Mouse (Mus musculus) hindbrain, embryonic 14.5 days (tissue): ENCODE data around the gene Igf2r. TPM values are rescaled to one million over a fixed set of nuclear protein-coding genes. Genes with fewer than 3 reads are reported as not detected.

Experiments
- ATAC-seq: fragments of 200-750 bp; cut with Nextera tagmentation; 2 replicates; pipeline ENCODE4 v1.8.0; 2017; ENCODE audit warnings: moderate number of reproducible peaks, mild to moderate bottlenecking, moderate TSS enrichment, moderate library complexity; ENCODE audit not compliant: low FRiP score
- DNase-seq: peaks from one replicate; pipeline ENCODE4 v3.0.0-alpha.2; 2015; ENCODE audit warnings: low spot score
- H3K27ac ChIP-seq: fragments of 300-500 bp; sonication (generic); 2 replicates; pipeline ENCODE4 v1.5.1; 2014; ENCODE audit warnings: mild to moderate bottlenecking, moderate library complexity
- H3K27me3 ChIP-seq: fragments of 300-500 bp; sonication (generic); 2 replicates; pipeline ENCODE4 v1.6.1; 2014; ENCODE audit warnings: mild to moderate bottlenecking, low read length, mixed read lengths; ENCODE audit not compliant: control insufficient read depth, insufficient read depth
- H3K36me3 ChIP-seq: fragments of 300-500 bp; sonication (generic); replicated peaks from 2 replicates; pipeline ENCODE4 v1.6.1; 2014; ENCODE audit not compliant: control insufficient read depth, insufficient read depth
- H3K4me1 ChIP-seq: fragments of 300-500 bp; sonication (generic); replicated peaks from 2 replicates; pipeline ENCODE4 v1.6.1; 2014; ENCODE audit warnings: antibody characterized with exemption, low read length, mixed read lengths; ENCODE audit not compliant: control insufficient read depth, insufficient read depth
- H3K4me2 ChIP-seq: fragments of 300-500 bp; sonication (generic); replicated peaks from 2 replicates; pipeline ENCODE4 v1.6.1; 2014; ENCODE audit warnings: mild to moderate bottlenecking, moderate library complexity
- H3K4me3 ChIP-seq: fragments of 300-500 bp; sonication (generic); replicated peaks from 2 replicates; pipeline ENCODE4 v1.5.1; 2014; ENCODE audit warnings: mild to moderate bottlenecking, low read length
- H3K9ac ChIP-seq: fragments of 300-500 bp; sonication (generic); 2 replicates; pipeline ENCODE4 v1.6.1; 2014
- H3K9me3 ChIP-seq: fragments of 300-500 bp; sonication (generic); 2 replicates; pipeline ENCODE4 v1.6.1; 2016; ENCODE audit warnings: low read length; ENCODE audit not compliant: control insufficient read depth
- WGBS: fragments of 180-500 bp; shearing (Covaris S2); extraction: QIAGEN DNeasy Blood & Tissue Kit; methylation state at CpG from one replicate; pipeline ENCODE4 v1.1.7; 2014; 5-methylcytosine and 5-hydroxymethylcytosine counted together
- polyA plus RNA-seq: library from polyadenylated mRNA; unstranded; fragments of >200 nt; fragmentation: Nextera tagmentation; extraction: Ambion mirVana; gene quantifications from 2 replicates; pipeline ENCODE4 v1.2.1, GENCODE M21; 2014

Igf2r gene
- polyA plus RNA-seq, 1 experiment from 2014 or later, result 14.9 TPM

DNA sequence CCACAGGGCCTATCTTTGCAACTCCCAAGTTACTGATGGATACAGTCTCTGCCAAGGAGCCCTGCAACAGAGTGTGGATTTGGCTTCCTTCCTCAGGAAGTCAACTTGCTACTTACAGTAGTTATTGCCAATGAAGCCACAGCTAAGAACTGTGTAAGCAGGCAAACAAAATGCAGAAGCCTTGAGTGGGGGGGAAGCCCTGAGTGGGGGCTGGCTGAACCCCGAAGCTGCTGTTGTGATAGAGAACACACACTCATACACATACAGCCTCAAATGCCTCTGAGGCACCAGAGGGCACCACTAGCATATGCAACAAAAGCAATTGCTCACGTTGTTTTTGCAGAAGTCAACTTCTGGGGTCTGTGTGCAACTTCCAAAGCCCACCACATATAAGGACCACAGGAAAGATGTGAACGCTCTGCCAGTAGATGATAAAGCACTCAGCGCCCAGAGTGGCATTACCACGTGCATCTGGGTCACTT, 55.3 kb downstream of the Igf2r start:
- no peaks in the 10 kb centered on the region for H3K9me3 ChIP-seq
- H3K36me3 ChIP-seq, result peaks cover 91% of the 10 kb centered on the region
- no peak for ATAC-seq
- DNase-seq, result no peak
- no peak overlapping the region for H3K4me3 ChIP-seq
- 89% methylated on average over 5 of the region's 5 CpGs for WGBS
- H3K27ac ChIP-seq, result no peak overlapping the region
- H3K4me1 ChIP-seq, result no peaks in the 10 kb centered on the region
- no peak overlapping the region for H3K4me2 ChIP-seq
- H3K27me3 ChIP-seq, result no peaks in the 10 kb centered on the region
- H3K9ac ChIP-seq, result no peak overlapping the region

DNA sequence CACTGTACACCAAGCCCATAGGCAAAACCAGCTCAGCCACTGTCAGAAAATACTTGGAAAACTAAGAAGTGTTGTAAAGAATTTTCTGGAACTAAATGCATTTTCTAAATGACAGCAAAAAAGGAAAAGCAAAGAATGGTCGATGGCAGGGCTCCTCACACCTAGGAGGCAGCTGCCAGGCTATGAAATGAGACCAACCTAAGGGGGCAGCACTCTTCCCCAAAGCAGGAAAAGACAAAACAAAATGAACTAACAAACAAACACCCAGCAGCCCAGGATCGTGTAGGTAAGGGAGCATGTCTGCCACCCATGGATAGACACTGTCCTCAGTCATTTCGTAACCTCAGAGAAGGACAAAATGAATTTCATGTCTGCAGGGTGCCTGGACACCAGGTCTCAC, 56.5 kb downstream of the Igf2r start:
- Histone ChIP-seq H3K9me3 (no peaks in the 10 kb centered on the region), H3K27ac (no peak overlapping the region), H3K4me2 (no peak overlapping the region), H3K4me1 (no peaks in the 10 kb centered on the region), H3K27me3 (no peaks in the 10 kb centered on the region), H3K36me3 (peaks cover 89% of the 10 kb centered on the region), H3K4me3 (no peak overlapping the region), H3K9ac (no peak overlapping the region)
- DNase-seq (no peak), ATAC-seq (no peak)
- 81% methylated on average over 3 of the region's 3 CpGs for WGBS

DNA sequence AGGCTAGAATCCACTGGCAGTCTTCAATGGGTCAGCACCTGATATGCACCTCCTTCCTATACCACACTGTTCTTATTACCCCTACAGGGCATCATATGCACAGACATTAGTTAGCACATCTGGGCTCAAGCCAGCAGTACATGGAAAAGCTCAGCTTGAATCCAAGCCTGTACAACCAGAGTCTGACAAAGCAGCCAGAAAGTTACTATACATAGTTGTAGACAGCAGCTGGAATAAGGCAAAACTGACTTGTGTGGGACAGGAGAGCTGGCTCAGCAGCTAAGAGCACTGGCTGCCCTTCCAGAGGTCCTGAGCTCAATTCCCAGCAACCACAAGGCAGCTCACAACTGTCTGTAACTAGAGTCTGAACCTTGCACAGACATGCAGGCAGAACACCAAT, 57.3 kb downstream of the Igf2r start:
- DNase-seq (no peak), ATAC-seq (no peak)
- H3K4me1 ChIP-seq, result no peaks in the 10 kb centered on the region
- no peak overlapping the region for H3K9ac ChIP-seq
- no peak overlapping the region for H3K4me2 ChIP-seq
- H3K27me3 ChIP-seq, result no peaks in the 10 kb centered on the region
- H3K9me3 ChIP-seq, result no peaks in the 10 kb centered on the region
- no peak overlapping the region for H3K4me3 ChIP-seq
- H3K36me3 ChIP-seq, result peaks cover 81% of the 10 kb centered on the region
- H3K27ac ChIP-seq, result no peak overlapping the region

DNA sequence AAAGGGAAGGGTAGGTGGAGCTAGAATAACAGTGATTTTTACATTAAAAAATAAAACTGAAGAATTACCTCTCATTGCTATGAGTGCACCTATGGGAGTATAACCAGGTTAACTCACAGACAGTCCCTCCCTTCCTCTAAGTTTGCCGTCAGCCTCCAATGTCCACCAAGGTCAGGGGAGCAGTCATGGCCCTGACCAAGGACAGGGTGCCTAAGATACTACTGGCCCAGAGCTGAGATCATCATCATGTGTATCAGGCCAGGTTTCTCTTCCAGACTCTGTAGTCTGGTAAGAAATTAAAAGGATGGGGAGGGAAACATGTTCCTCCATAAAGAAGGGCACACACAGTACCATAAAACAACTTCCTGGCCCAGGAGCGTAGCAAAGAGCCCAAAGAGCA, 58.5 kb downstream of the Igf2r start:
- Histone ChIP-seq H3K27me3 (no peaks in the 10 kb centered on the region), H3K4me2 (no peak overlapping the region), H3K4me1 (no peaks in the 10 kb centered on the region), H3K9ac (no peak overlapping the region), H3K36me3 (peaks cover 73% of the 10 kb centered on the region), H3K27ac (no peak overlapping the region), H3K9me3 (no peaks in the 10 kb centered on the region), H3K4me3 (no peak overlapping the region)
- DNase-seq (no peak), ATAC-seq (no peak)
- 98% methylated on average over 2 of the region's 2 CpGs for WGBS

DNA sequence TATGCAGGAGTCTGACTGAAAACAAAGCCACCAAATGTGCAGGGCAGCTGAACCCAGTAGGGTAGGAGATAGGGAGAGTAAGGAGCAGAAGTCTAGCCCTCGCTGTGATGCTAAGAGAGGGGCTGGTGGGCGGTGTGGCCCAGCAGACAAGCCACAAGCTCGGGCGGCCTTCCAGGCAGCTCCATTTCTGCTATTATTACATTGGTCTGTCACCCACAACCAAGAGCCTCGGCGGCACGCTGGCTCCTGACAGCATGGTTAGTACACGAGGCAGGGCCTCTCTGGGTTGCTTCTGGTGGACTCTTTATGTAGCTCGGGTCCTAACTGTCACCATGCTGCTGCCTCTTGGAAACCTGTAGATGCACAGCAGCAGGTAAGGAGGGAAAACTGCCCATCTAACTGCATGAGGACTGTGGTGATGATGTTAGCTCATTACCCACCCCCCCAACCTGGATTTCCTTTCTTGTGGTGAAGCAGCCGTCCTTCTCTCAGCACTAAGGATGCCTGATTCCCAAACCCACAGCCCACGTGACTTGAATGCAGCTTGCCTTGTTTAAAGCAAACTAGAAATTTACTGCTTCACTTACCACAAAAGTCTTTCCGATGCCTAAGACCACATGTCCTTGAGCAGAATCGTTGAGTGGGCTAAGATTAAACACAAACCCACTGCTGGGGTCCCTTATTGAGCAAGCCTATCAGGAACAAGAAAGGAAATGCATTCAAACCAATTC, 59.2 kb downstream of the Igf2r start:
- DNase-seq (no peak), ATAC-seq (no peak)
- Histone ChIP-seq H3K4me3 (no peak overlapping the region), H3K4me2 (no peak overlapping the region), H3K9ac (no peak overlapping the region), H3K36me3 (peaks cover 71% of the 10 kb centered on the region), H3K27me3 (no peaks in the 10 kb centered on the region), H3K27ac (no peak overlapping the region), H3K4me1 (no peaks in the 10 kb centered on the region), H3K9me3 (no peaks in the 10 kb centered on the region)
- WGBS, result 89% methylated on average over 13 of the region's 13 CpGs

DNA sequence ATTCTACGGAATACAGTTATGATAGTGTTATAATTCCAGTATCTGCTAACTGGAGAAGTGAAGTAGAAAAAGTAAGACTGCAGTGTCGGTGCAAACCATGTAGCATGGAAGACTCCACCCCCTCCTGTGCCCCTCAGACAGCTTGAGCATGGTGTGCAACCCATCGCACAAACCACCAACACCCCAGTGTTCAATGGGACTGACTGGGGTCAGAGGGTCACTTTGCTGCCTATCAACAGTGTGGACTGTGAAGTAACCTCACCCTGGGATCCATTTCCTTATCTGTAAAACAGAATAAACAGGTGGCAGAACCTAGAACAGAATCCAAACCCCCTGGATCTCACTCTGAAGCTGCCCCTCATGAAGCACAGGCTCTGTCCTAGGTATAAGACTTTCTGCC, 61.1 kb downstream of the Igf2r start:
- Histone ChIP-seq H3K27me3 (no peaks in the 10 kb centered on the region), H3K9ac (no peak overlapping the region), H3K4me3 (no peak overlapping the region), H3K36me3 (peaks cover 75% of the 10 kb centered on the region), H3K4me2 (no peak overlapping the region), H3K27ac (no peak overlapping the region), H3K4me1 (no peaks in the 10 kb centered on the region), H3K9me3 (no peaks in the 10 kb centered on the region)
- 95% methylated on average over 3 of the region's 3 CpGs for whole genome bisulfite sequencing
- no peak for ATAC-seq
- no peak for DNase-seq

DNA sequence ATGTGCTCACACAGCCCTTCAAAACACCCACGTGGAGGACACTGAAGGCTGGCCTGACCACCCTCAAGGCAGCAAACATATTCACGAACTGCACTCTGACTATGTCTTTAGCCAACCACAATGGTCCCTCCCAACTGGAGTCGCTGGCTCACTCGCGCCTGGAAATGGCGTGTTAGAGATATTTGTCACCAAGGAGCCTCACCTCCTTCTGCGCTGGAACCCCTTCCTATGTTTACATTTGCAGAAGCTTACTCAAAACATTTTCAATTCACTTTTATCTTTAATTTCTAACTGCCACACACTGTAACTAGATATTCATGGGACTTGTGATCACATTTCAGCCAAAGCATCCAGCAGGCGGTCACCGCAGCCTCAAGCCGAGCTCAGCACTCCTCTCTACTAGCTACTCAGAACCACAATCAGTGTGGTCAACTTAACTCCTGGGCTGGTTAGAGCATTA, 62.8 kb downstream of the Igf2r start:
- Histone ChIP-seq H3K4me1 (no peaks in the 10 kb centered on the region), H3K9ac (no peak overlapping the region), H3K4me3 (no peak overlapping the region), H3K4me2 (no peak overlapping the region), H3K27ac (no peak overlapping the region), H3K27me3 (no peaks in the 10 kb centered on the region), H3K9me3 (no peaks in the 10 kb centered on the region), H3K36me3 (peaks cover 80% of the 10 kb centered on the region)
- no peak for ATAC-seq
- WGBS, result 89% methylated on average over 10 of the region's 10 CpGs
- DNase-seq, result no peak

DNA sequence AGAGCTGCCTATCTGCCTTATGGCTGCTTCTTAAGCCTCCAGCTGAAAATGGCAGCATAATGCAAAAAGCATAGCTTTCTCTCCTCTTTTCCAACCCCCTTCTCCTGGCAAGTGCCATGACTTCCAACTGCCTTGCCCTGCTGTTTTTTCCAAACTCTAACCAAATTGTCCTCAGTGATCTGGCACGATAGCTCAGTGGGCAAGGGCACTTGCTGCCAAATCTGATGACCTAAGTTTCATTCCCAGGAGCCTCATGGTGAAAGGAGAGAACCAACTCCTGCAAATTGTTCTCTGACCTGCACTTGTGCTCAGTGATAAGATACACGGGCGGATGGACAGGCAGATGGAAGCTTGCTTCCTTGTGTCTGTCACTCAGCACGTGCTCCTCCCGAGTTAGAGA, 66.6 kb downstream of the Igf2r start:
- ATAC-seq, result no peak
- H3K4me2 ChIP-seq, result no peak overlapping the region
- no peak overlapping the region for H3K27ac ChIP-seq
- peaks cover 82% of the 10 kb centered on the region for H3K36me3 ChIP-seq
- H3K4me1 ChIP-seq, result no peaks in the 10 kb centered on the region
- H3K4me3 ChIP-seq, result no peak overlapping the region
- WGBS, result 96% methylated on average over 5 of the region's 5 CpGs
- H3K27me3 ChIP-seq, result no peaks in the 10 kb centered on the region
- H3K9me3 ChIP-seq, result no peaks in the 10 kb centered on the region
- DNase-seq, result no peak
- no peak overlapping the region for H3K9ac ChIP-seq

DNA sequence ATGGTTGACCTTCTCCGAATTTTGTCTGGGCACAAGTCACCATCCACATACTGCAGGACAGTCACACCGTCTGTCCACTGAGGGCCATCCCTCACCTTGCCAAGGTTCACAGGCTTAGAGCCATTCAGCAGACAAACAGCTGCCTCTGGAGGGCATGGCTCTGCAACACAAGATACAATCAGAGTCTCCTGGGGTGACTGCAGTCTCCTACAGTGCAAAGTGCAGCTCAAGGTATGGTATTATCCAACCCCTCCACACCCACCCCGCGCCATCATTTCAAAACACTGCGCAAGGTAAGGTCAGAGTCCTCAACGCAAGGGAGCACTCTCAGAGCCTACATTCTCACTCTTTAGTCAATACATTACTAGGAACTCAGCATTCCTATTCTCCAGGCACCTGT, 69.1 kb downstream of the Igf2r start:
- WGBS, result 98% methylated on average over 6 of the region's 6 CpGs
- peaks cover 97% of the 10 kb centered on the region for H3K36me3 ChIP-seq
- no peak overlapping the region for H3K9ac ChIP-seq
- H3K9me3 ChIP-seq, result no peaks in the 10 kb centered on the region
- no peaks in the 10 kb centered on the region for H3K4me1 ChIP-seq
- DNase-seq, result no peak
- ATAC-seq, result no peak
- no peak overlapping the region for H3K4me3 ChIP-seq
- no peak overlapping the region for H3K4me2 ChIP-seq
- H3K27ac ChIP-seq, result no peak overlapping the region
- H3K27me3 ChIP-seq, result no peaks in the 10 kb centered on the region

DNA sequence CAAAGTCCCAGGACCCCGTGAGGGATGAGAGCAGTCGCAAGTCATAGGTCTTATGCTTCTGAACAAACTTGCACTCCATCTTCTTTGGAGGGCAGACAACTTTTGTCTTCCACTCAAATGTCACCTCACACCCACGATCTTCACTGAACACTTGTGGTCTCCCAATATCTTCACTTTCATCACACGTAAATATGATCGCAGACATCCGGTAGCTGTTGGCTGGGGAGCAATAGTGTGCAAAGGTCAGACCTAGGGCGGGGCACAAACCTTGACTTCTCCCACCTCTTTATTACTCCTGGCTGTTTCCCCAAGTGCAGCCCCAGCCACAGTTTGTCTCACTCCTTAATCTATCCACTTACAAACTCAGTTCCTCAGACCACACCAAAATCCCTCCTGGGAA, 77.6 kb downstream of the Igf2r start:
- no peak overlapping the region for H3K9ac ChIP-seq
- DNase-seq (no peak), ATAC-seq (no peak)
- WGBS, result 95% methylated on average over 7 of the region's 7 CpGs
- no peaks in the 10 kb centered on the region for H3K9me3 ChIP-seq
- H3K4me1 ChIP-seq, result no peaks in the 10 kb centered on the region
- peaks cover 98% of the 10 kb centered on the region for H3K36me3 ChIP-seq
- H3K27me3 ChIP-seq, result no peaks in the 10 kb centered on the region
- H3K4me2 ChIP-seq, result no peak overlapping the region
- no peak overlapping the region for H3K4me3 ChIP-seq
- H3K27ac ChIP-seq, result no peak overlapping the region
